Mouse (Mus musculus) spleen, adult 2 months (tissue): ENCODE measurements around the gene Sarnp. TPM values are rescaled to one million over a fixed set of nuclear protein-coding genes. Genes with fewer than 3 reads are reported as not detected.
A peak's percentile ranks its signal among the peaks of the same experiment; 100 is the strongest.

Experiments used
- DNase-seq, 2 experiments: peaks; one replicate each; pipeline versions ENCODE4 v3.0.0 to v3.0.0-alpha.2; 2012 to 2021; ENCODE audit warnings: low spot score in 2 of 2, low read depth in 1 of 2
- H3K27ac ChIP-seq: fragments of 200-500 bp; 2 replicates; pipeline ENCODE4 v1.5.1; 2012; ENCODE audit warnings: low read length, inconsistent platforms; ENCODE audit not compliant: insufficient read depth
- H3K27me3 ChIP-seq: fragments of 200-500 bp; 2 replicates; pipeline ENCODE4 v1.6.1; 2012; ENCODE audit warnings: mild to moderate bottlenecking, moderate library complexity, low read length, inconsistent platforms; ENCODE audit not compliant: control insufficient read depth, insufficient read depth
- H3K36me3 ChIP-seq: fragments of 200-500 bp; 2 replicates; pipeline ENCODE4 v1.6.1; 2012; ENCODE audit warnings: mild to moderate bottlenecking, low read length, inconsistent platforms; ENCODE audit not compliant: control insufficient read depth, insufficient read depth
- H3K4me1 ChIP-seq: fragments of 200-500 bp; 2 replicates; pipeline ENCODE4 v1.6.1; 2011; ENCODE audit warnings: inconsistent platforms; ENCODE audit not compliant: control insufficient read depth, insufficient read depth, insufficient read length
- H3K4me3 ChIP-seq: fragments of 200-500 bp; 2 replicates; pipeline ENCODE4 v1.5.1; 2011; ENCODE audit warnings: mild to moderate bottlenecking, inconsistent platforms; ENCODE audit not compliant: insufficient read depth, insufficient read length; ENCODE audit errors: extremely low read depth
- CTCF ChIP-seq: fragments of 200-500 bp; IDR thresholded peaks from 2 replicates; pipeline ENCODE4 v1.5.1; 2011; ENCODE audit warnings: mild to moderate bottlenecking, inconsistent platforms; ENCODE audit not compliant: insufficient read depth, insufficient read length, insufficient replicate concordance; ENCODE audit errors: extremely low read depth
- POLR2A ChIP-seq: fragments of 200-500 bp; IDR thresholded peaks from 2 replicates; pipeline ENCODE4 v1.6.1; 2011; ENCODE audit warnings: low read depth, low read length, inconsistent platforms
- WGBS: fragments of 180-500 bp; shearing (Covaris S2); methylation state at CpG from one replicate; pipeline ENCODE4 v1.1.7; 2018; 5-methylcytosine and 5-hydroxymethylcytosine counted together
- polyA plus RNA-seq: library from polyadenylated mRNA; depleted of rRNA; stranded (reverse); fragments of >200 nt; gene quantifications from 2 replicates; pipeline ENCODE4 v1.2.3, GENCODE M21; 2012

Sarnp gene
- polyA plus RNA-seq, 1 experiment: 4.5 TPM

DNA sequence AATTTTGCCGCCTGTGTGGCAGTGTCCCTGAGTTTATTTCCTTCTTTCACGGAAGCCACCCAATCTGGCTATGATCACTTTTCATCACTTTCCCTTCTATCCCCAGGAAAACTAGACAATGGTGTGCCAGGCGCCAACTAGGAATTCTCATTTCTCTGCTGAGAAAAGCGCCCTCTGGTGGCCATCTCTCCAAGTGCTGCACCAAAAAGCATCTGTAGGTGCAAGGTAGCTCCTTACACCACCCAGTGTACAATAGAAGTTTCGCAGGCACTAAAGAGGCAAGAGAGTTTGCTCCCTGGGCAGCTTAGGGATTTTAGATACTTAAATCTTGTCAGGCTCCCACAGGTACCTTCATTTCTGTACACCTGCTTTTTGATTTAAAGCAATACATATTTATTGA lies 96.1 kb downstream of the Sarnp start:
- no peak overlapping the region for H3K27ac ChIP-seq
- peaks cover 9% of the 10 kb centered on the region; the same call in 1 of the 2 replicates for H3K4me1 ChIP-seq
- H3K27me3 ChIP-seq: peaks cover 14% of the 10 kb centered on the region
- H3K4me3 ChIP-seq: no peak overlapping the region
- TF ChIP-seq POLR2A: no peak
- peak; percentile 82; the same call in 1 of the 2 replicates for TF ChIP-seq CTCF
- DNase-seq: peak; percentile 61 to 75
- H3K36me3 ChIP-seq: peaks cover 3% of the 10 kb centered on the region; the same call in 1 of the 2 replicates
- WGBS: 21% methylated on average over 5 of the region's 5 CpGs

DNA sequence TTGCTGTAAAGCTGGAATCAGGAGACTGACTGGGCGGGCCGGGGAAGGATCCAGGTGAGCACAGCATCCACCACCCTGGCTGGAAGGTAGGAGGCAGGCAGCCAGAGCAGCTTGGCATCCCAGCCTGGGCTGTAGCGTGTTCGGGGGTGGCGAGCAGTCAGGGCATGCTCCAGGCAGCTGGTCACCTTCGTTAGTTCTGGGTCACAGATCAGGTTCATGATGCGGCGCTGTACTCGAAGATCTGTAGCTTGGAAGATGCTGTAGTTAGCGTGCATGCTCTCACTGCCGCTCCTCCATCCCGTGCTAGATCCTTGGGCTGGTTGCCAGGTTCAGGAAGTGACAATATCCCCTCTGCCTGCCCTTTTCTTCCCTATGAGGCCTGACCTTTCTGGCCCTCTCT lies 96.6 kb downstream of the Sarnp start:
- Histone ChIP-seq H3K27ac (no peak overlapping the region), H3K4me3 (no peak overlapping the region), H3K4me1 (peaks cover 9% of the 10 kb centered on the region; the same call in 1 of the 2 replicates), H3K36me3 (peaks cover 5% of the 10 kb centered on the region; the same call in 1 of the 2 replicates), H3K27me3 (peaks cover 14% of the 10 kb centered on the region)
- DNase-seq: no peak
- TF ChIP-seq POLR2A (no peak), CTCF (no peak)
- 91% methylated on average over 12 of the region's 12 CpGs for WGBS

DNA sequence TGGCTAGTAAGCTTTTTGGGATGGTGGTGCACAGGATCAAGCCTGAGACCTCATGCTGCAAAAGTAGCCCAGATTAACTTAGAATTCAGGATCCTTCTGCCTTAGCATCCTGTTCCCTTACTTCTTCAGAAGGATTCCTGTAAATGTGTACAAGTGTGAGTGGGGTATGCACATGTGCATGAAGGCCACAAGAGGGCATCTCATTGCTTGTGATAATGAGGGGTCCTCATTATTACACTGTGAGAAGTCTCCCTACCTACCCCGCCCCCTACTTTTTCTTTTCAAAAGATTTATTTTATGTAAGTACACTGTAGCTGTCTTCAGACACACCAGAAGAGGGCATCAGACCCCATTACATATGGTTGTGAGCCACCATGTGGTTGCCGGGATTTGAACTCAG lies 98.4 kb downstream of the Sarnp start:
- no peak for DNase-seq

DNA sequence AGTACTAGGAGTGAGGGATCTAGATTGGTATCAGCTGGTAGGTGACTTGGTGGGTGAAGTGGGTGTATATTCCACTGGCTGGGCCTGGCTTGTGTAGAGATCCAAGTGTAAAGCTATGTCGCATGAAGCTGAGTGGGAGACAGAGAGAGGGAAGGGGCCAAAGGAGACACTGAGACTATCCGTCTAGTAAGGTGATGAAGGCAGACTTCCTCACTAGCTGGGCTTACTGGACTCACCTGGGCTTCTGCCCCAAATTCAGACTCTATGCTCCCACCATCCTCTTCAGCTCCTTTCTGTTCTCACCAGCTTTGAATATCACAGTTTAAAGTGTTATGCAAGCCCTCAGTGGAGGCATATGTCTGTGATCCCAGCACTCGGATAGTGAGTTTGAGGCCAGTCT lies 99.5 kb downstream of the Sarnp start:
- Histone ChIP-seq H3K27ac (no peak overlapping the region), H3K4me3 (no peak overlapping the region), H3K36me3 (peaks cover 9% of the 10 kb centered on the region), H3K27me3 (no peaks in the 10 kb centered on the region), H3K4me1 (no peaks in the 10 kb centered on the region)
- no peak for DNase-seq
- TF ChIP-seq POLR2A: no peak
- TF ChIP-seq CTCF: no peak
- WGBS: 93% methylated on average over 3 of the region's 3 CpGs

More for the DNA sequence above, 98.4 kb downstream of the Sarnp start:
- peaks cover 9% of the 10 kb centered on the region for H3K36me3 ChIP-seq
- no peak overlapping the region for H3K4me3 ChIP-seq
- no peak overlapping the region for H3K27ac ChIP-seq
- 86% methylated on average over 2 of the region's 2 CpGs for WGBS
- no peaks in the 10 kb centered on the region for H3K4me1 ChIP-seq
- H3K27me3 ChIP-seq: no peaks in the 10 kb centered on the region
- TF ChIP-seq POLR2A (no peak), CTCF (no peak)

DNA sequence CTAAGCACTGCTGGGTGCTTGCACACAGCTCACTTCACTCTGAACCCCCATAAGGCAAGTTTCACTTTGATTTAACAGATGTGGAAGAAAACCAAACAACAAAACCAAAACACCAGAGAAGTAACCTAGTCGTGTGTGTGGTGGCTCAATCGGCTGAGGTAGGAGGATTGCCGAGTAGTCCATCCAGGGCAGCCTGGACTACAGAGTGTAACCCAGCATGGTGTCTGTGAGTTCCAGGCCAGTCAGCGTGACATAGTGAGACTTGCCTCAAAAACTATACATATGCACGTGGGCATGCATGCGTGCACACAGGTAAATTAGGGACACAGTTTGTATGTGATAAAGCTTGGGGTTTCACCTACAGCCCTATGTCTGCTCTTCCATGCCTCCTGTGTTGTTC lies 100.3 kb downstream of the Sarnp start:
- no peaks in the 10 kb centered on the region for H3K27me3 ChIP-seq
- TF ChIP-seq CTCF: no peak
- no peak for TF ChIP-seq POLR2A
- WGBS: 94% methylated on average over 6 of the region's 6 CpGs
- H3K4me1 ChIP-seq: peaks cover under 1% of the 10 kb centered on the region; the same call in 1 of the 2 replicates
- H3K4me3 ChIP-seq: no peak overlapping the region
- no peak for DNase-seq
- H3K27ac ChIP-seq: no peak overlapping the region
- H3K36me3 ChIP-seq: peaks cover 9% of the 10 kb centered on the region

DNA sequence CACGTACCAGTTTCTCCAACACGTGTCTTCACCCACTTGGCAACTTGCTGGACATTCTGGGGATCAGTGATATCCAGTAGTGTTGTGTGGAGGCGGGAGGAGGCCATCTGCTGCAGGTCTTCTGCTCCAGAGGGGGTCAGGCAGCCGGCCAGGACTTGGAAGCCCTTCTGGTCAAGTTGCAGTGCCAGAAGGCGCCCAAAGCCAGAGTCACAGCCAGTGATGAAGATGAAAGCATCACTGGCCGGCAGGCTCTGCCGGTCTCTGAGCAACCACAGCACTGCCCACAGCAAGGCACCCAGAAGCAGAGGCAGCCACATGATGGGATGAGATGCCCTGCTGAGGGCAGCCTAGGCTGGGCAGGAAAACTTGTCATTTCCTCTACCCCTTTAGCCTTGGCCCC lies 101.1 kb downstream of the Sarnp start:
- Histone ChIP-seq H3K27ac (no peak overlapping the region), H3K4me1 (peaks cover 2% of the 10 kb centered on the region; the same call in 1 of the 2 replicates), H3K36me3 (peaks cover 9% of the 10 kb centered on the region), H3K4me3 (no peak overlapping the region), H3K27me3 (no peaks in the 10 kb centered on the region)
- DNase-seq: no peak
- 82% methylated on average over 7 of the region's 7 CpGs for WGBS
- TF ChIP-seq CTCF (no peak), POLR2A (no peak)

DNA sequence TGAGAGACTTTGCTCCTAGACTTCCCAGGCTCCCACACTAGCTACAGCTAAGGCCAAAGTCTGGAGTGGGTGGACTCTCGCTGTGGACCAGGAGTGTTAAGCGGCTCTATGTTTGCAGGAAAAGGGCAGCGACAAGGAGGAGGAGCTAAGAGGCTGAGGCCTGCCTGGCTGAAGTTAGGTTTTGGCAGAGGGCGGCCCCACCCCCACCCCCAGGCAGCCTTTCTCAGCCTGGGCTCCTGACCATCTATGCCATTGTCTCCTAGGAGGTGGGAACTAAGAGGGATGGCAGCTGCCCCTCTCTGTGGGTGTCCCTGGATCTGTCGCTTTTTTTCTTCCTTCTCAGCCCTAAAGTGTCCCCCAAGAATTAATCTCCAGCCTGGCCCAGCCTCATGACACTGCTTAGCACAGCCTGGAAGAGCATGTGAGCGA lies 102.1 kb downstream of the Sarnp start:
- H3K27me3 ChIP-seq: no peaks in the 10 kb centered on the region
- peaks cover 9% of the 10 kb centered on the region for H3K36me3 ChIP-seq
- WGBS: 73% methylated on average over 6 of the region's 6 CpGs
- no peak for DNase-seq
- peaks cover 4% of the 10 kb centered on the region; the same call in 1 of the 2 replicates for H3K4me1 ChIP-seq
- TF ChIP-seq POLR2A: no peak
- no peak for TF ChIP-seq CTCF
- no peak overlapping the region for H3K27ac ChIP-seq
- H3K4me3 ChIP-seq: no peak overlapping the region
